Comparison of ENCODE assay signal across 11 mouse cellular contexts in the genomic region with DNA sequence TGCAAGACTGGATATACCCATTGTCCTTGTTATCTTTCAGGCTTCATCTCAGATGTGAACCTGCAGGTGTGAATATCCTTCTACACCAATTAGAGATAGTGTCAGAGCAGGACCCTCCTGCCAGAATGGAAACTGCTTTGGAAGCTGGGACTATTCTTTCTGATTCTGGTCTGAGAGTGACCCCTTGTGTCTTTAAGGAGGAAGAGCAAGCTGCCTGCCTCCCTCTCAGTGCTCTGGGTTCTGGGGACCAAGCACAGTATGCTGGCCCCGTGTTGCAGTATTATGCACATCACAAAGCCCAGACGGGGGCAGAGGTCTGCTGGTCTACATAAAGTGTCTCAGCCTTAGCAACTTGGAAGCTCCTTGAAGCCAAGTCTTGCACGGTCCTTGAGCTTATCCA. TPM values are rescaled to one million over a fixed set of nuclear protein-coding genes. Genes with fewer than 3 reads are reported as not detected.
DNase-seq lines count a peak whose midpoint lies in the region; ATAC-seq and TF ChIP-seq lines count a peak whose summit lies in the region.
"Had no signal": no experiment of that assay in that cellular context is flagged by ENCODE, and none has a peak within 500 bp of the region (broad histone marks: within the 10 kb centered on the region; RNA-seq: fewer than 3 reads in every experiment).

No protein-coding gene starts in this region.

- no peak for TF ChIP-seq POLR2A in lung, adult 2 months (IDR thresholded peaks at IDR 0.05; ENCODE audit: borderline replicate concordance, extremely low read depth, low read depth, low read length)

- H3K4me1 ChIP-seq in heart, embryonic 14.5 days (ENCODE audit: control insufficient read depth in 2 of 2, insufficient read depth in 2 of 2, low read length in 2 of 2): peaks cover 10 to 14% of the 10 kb centered on the region in 2 experiments
- peaks cover 12% of the 10 kb centered on the region for H3K4me1 ChIP-seq in heart, embryonic 12.5 days (replicated peaks)
- peaks cover 23% of the 10 kb centered on the region for H3K4me1 ChIP-seq in lung, adult 2 months (ENCODE audit: control insufficient read depth, insufficient read depth, low read length)

- no peaks in the 10 kb centered on the region for H3K9me3 ChIP-seq in heart, embryonic 14.5 days (ENCODE audit: control insufficient read depth, low read length)
- no peaks in the 10 kb centered on the region for H3K9me3 ChIP-seq in heart, embryonic 12.5 days (replicated peaks)
- H3K9me3 ChIP-seq: limb, embryonic 15.5 days had no signal

- WGBS in heart, embryonic 14.5 days: 59% methylated on average over 3 of the region's 3 CpGs
- 63% methylated on average over 3 of the region's 3 CpGs for WGBS in heart, embryonic 12.5 days
- 67% methylated on average over 3 of the region's 3 CpGs for WGBS in lung, adult 2 months

- no peak overlapping the region for H3K4me3 ChIP-seq in heart, embryonic 14.5 days (ENCODE audit: control insufficient read depth in 1 of 2, insufficient read depth in 1 of 2, low read depth in 1 of 2, low read length in 2 of 2)
- H3K4me3 ChIP-seq in heart, embryonic 12.5 days: no peak overlapping the region
- H3K4me3 ChIP-seq in lung, adult 2 months (replicated peaks; ENCODE audit: extremely low read depth, low read depth, low read length): no peak overlapping the region
- H3K4me3 ChIP-seq: limb, embryonic 15.5 days; myocyte had no signal

- peak; percentile 20; the same call in 1 of the 2 replicates for ATAC-seq in heart, embryonic 14.5 days (ENCODE audit: insufficient number of reproducible peaks, insufficient read depth, low FRiP score, low read depth)
- no peak for ATAC-seq in heart, embryonic 12.5 days (ENCODE audit: insufficient number of reproducible peaks, low FRiP score)

- H3K27ac ChIP-seq in heart, embryonic 14.5 days (replicated peaks in 1 of 2; ENCODE audit: control insufficient read depth in 1 of 2, insufficient read depth in 1 of 2, low read depth in 2 of 2, low read length in 2 of 2): no peak overlapping the region
- no peak overlapping the region for H3K27ac ChIP-seq in heart, embryonic 12.5 days (ENCODE audit: poor library complexity, severe bottlenecking)
- H3K27ac ChIP-seq: limb, embryonic 15.5 days had no signal

- H3K36me3 ChIP-seq in heart, embryonic 14.5 days (ENCODE audit: control insufficient read depth, insufficient read depth, low read length): peaks cover 27% of the 10 kb centered on the region
- H3K36me3 ChIP-seq in heart, embryonic 12.5 days: peaks cover 5% of the 10 kb centered on the region; the same call in 1 of the 2 replicates

- no peak overlapping the region for H3K9ac ChIP-seq in heart, embryonic 14.5 days (ENCODE audit: low read length)
- H3K9ac ChIP-seq in heart, embryonic 12.5 days: no peak overlapping the region
- H3K9ac ChIP-seq: limb, embryonic 15.5 days had no signal

- intact Hi-C loops in left cerebral cortex, postnatal 25 days (cut with DNase I): loop anchor here (5.0 kb wide), 1 partner anchor 38 kb away; the partner anchor contains the start of gene Tmem110

- peak; percentile 52; the same call in 1 of the 2 replicates for TF ChIP-seq CTCF in lung, adult 2 months (IDR thresholded peaks at IDR 0.05; ENCODE audit: insufficient read depth, low read length)

- H3K27me3 ChIP-seq in heart, embryonic 14.5 days (ENCODE audit: control insufficient read depth, insufficient read depth, low read length): no peaks in the 10 kb centered on the region
- no peaks in the 10 kb centered on the region for H3K27me3 ChIP-seq in heart, embryonic 12.5 days (replicated peaks)
- H3K27me3 ChIP-seq: limb, embryonic 15.5 days had no signal

- no peak overlapping the region for H3K4me2 ChIP-seq in heart, embryonic 14.5 days (ENCODE audit: low read length)
- H3K4me2 ChIP-seq in heart, embryonic 12.5 days: no peak overlapping the region
- H3K4me2 ChIP-seq: limb, embryonic 15.5 days had no signal

- no peak for DNase-seq in lung, adult 2 months
- DNase-seq in lung, postnatal 25 days (ENCODE audit: low spot score): no peak
- peak; percentile 50 for DNase-seq in MN1 (ENCODE audit: low spot score)
- peak; percentile 32 for DNase-seq in retina, postnatal 1 day
- DNase-seq in left cerebral cortex, postnatal 25 days (ENCODE audit: low spot score in 2 of 2): no peak
- DNase-seq: right cerebral cortex, postnatal 14 days; thymus, postnatal 14 days had no signal

RNA-seq across cellular contexts. Expression of gene Mustn1, which starts 13.7 kb away (rescaled TPM):
- 3.3 and 4.3 TPM in 2 replicates for polyA plus RNA-seq in heart, embryonic 14.5 days (2014; fragmentation: Nextera tagmentation; extraction: Ambion mirVana)
- 2.3 and 2.6 TPM in 2 replicates for polyA plus RNA-seq in heart, embryonic 12.5 days (2016; fragmentation: Nextera tagmentation; extraction: Ambion mirVana)
- 44.8 and 50.3 TPM in 2 replicates for polyA plus RNA-seq in lung, adult 2 months (2012; rRNA removed)
- total RNA-seq in left cerebral cortex, postnatal 25 days (2021): 1 to 10 TPM; 3.1 to 3.8 TPM

RNA-seq across cellular contexts. Expression of gene Itih4, which starts 21.0 kb away (rescaled TPM):
- 0.27 and 0.53 TPM in 2 replicates for polyA plus RNA-seq in heart, embryonic 14.5 days (2014; fragmentation: Nextera tagmentation; extraction: Ambion mirVana)
- polyA plus RNA-seq in heart, embryonic 12.5 days (2016; fragmentation: Nextera tagmentation; extraction: Ambion mirVana): 0.17 TPM in 1 of 2 replicates, not detected in the other
- polyA plus RNA-seq in lung, adult 2 months (2012; rRNA removed): 37.7 and 43.4 TPM in 2 replicates
- under 1 TPM; 0.11 to 0.30 TPM for total RNA-seq in left cerebral cortex, postnatal 25 days (2021)

RNA-seq across cellular contexts. Expression of gene Tmem110, which starts 39.9 kb away (rescaled TPM):
- polyA plus RNA-seq in heart, embryonic 14.5 days (2014; fragmentation: Nextera tagmentation; extraction: Ambion mirVana): 15.4 and 16.3 TPM in 2 replicates
- 19.1 and 21.1 TPM in 2 replicates for polyA plus RNA-seq in heart, embryonic 12.5 days (2016; fragmentation: Nextera tagmentation; extraction: Ambion mirVana)
- 40.6 and 43.7 TPM in 2 replicates for polyA plus RNA-seq in lung, adult 2 months (2012; rRNA removed)
- 10 to 100 TPM; 18.7 to 21.0 TPM for total RNA-seq in left cerebral cortex, postnatal 25 days (2021)

RNA-seq across cellular contexts. Expression of gene Itih3, which starts 58.2 kb away (rescaled TPM):
- 1.5 and 2.2 TPM in 2 replicates for polyA plus RNA-seq in heart, embryonic 14.5 days (2014; fragmentation: Nextera tagmentation; extraction: Ambion mirVana)
- polyA plus RNA-seq in heart, embryonic 12.5 days (2016; fragmentation: Nextera tagmentation; extraction: Ambion mirVana): 1.4 and 2.2 TPM in 2 replicates
- polyA plus RNA-seq in lung, adult 2 months (2012; rRNA removed): 0.87 and 1.1 TPM in 2 replicates
- total RNA-seq in left cerebral cortex, postnatal 25 days (2021): 10 to 100 TPM; 17.2 to 22.3 TPM

Comparison
In these comparisons a context has a peak if more than half of its experiments do, and no peak if none do; other contexts are left out.
1. DNase-seq: peak in MN1 (single experiment) and retina, postnatal 1 day (single experiment); none in lung, adult 2 months (single experiment), lung, postnatal 25 days (single experiment) and left cerebral cortex, postnatal 25 days (0 of 2).
2. RNA of gene Itih4, which starts 21.0 kb away (polyA plus RNA-seq): 37.7 to 43.4 TPM in lung, adult 2 months; 0.27 to 0.53 TPM in heart, embryonic 14.5 days and 0.17 TPM in heart, embryonic 12.5 days; every median in the first group is over 10 times any median in the second.